Mouse (Mus musculus) liver, postnatal 0 days (tissue): Measurements from ENCODE around the gene Caskin1. TPM values are rescaled to one million over a fixed set of nuclear protein-coding genes. Genes with fewer than 3 reads are reported as not detected.

ENCODE experiments used
- ATAC-seq: fragments of 200-750 bp; cut with Nextera tagmentation; 2 replicates; pipeline ENCODE4 v1.8.0; 2017; ENCODE audit warnings: mild to moderate bottlenecking, moderate library complexity
- DNase-seq: peaks from one replicate; pipeline ENCODE4 v3.0.0-alpha.2; 2016
- H3K27ac ChIP-seq: fragments of 300-500 bp; sonication (generic); 2 replicates; pipeline ENCODE4 v1.5.1; 2014; ENCODE audit warnings: antibody characterized with exemption, moderate library complexity, mild to moderate bottlenecking, low read depth
- H3K27me3 ChIP-seq: fragments of 300-500 bp; sonication (generic); 2 replicates; pipeline ENCODE4 v1.6.1; 2014; ENCODE audit warnings: low read length, control low read depth, mixed read lengths; ENCODE audit not compliant: insufficient read depth
- H3K36me3 ChIP-seq: fragments of 300-500 bp; sonication (generic); replicated peaks from 2 replicates; pipeline ENCODE4 v1.6.1; 2014; ENCODE audit warnings: mild to moderate bottlenecking, control low read depth, low read length, moderate library complexity, mixed read lengths; ENCODE audit not compliant: insufficient read depth
- H3K4me1 ChIP-seq: fragments of 300-500 bp; sonication (generic); 2 replicates; pipeline ENCODE4 v1.6.1; 2014; ENCODE audit warnings: antibody characterized with exemption, mild to moderate bottlenecking, control low read depth; ENCODE audit not compliant: insufficient read depth
- H3K4me2 ChIP-seq: fragments of 300-500 bp; sonication (generic); 2 replicates; pipeline ENCODE4 v1.6.1; 2014; ENCODE audit warnings: low read depth, mild to moderate bottlenecking, low read length, moderate library complexity, mixed read lengths
- H3K4me3 ChIP-seq: fragments of 300-500 bp; sonication (generic); 2 replicates; pipeline ENCODE4 v1.5.1; 2014; ENCODE audit warnings: low read depth, low read length
- H3K9ac ChIP-seq: fragments of 300-500 bp; sonication (generic); replicated peaks from 2 replicates; pipeline ENCODE4 v1.6.1; 2014; ENCODE audit warnings: mild to moderate bottlenecking, moderate library complexity
- H3K9me3 ChIP-seq: fragments of 300-500 bp; sonication (generic); 2 replicates; pipeline ENCODE4 v1.6.1; 2016; ENCODE audit warnings: mild to moderate bottlenecking, control low read depth, low read length, mixed read lengths
- CTCF ChIP-seq: sonication (generic); IDR thresholded peaks from 2 replicates; pipeline ENCODE4 v1.5.1; 2016; ENCODE audit warnings: antibody characterized with exemption, low read depth
- EP300 ChIP-seq: IDR thresholded peaks from 2 replicates; pipeline ENCODE4 v1.6.1; 2016; ENCODE audit warnings: antibody characterized with exemption, low read depth, mild to moderate bottlenecking
- WGBS: fragments of 180-500 bp; shearing (Covaris S2); extraction: QIAGEN DNeasy Blood & Tissue Kit; methylation state at CpG from one replicate; pipeline ENCODE4 v1.1.7; 2014; ENCODE audit not compliant: insufficient replicate concordance; 5-methylcytosine and 5-hydroxymethylcytosine counted together
- polyA plus RNA-seq: library from polyadenylated mRNA; unstranded; fragments of >200 nt; fragmentation: Nextera tagmentation; extraction: Ambion mirVana; gene quantifications from 2 replicates; pipeline ENCODE4 v1.2.1, GENCODE M21; 2015

Gene Caskin1
- polyA plus RNA-seq, 1 experiment from 2014 or later: not detected

DNA sequence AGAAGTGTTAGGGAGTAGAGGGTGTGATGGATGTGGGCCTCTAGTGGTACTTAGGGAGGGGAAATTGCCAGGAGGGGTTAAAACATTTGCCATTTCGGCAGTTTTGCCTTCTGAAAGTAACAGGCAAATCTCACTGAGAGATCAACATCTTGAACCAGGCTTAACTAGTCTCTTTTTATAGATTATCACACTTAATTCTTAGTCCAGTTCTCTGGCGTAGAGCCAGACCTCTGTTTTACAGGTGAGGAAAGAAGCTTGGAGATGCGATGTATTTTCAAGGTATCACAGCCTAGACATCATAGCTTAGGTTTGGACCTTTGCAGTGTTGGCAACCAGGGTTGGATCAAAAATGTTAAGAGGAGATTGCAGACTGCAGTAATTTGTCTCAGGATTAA lies 62.6 kb downstream of the Caskin1 start:
- peak overlapping the region; percentile 82 for H3K4me3 ChIP-seq
- no peak for TF ChIP-seq CTCF
- TF ChIP-seq EP300: no peak
- no peak for DNase-seq
- H3K27me3 ChIP-seq: no peaks in the 10 kb centered on the region
- no peak for ATAC-seq
- no peak overlapping the region for H3K27ac ChIP-seq
- peak overlapping the region; percentile 81 for H3K9ac ChIP-seq
- H3K9me3 ChIP-seq: no peaks in the 10 kb centered on the region
- 62% methylated on average over 3 of the region's 3 CpGs for WGBS
- H3K36me3 ChIP-seq: no peaks in the 10 kb centered on the region
- peak overlapping the region; percentile 100 for H3K4me2 ChIP-seq
- peaks cover 18% of the 10 kb centered on the region for H3K4me1 ChIP-seq

DNA sequence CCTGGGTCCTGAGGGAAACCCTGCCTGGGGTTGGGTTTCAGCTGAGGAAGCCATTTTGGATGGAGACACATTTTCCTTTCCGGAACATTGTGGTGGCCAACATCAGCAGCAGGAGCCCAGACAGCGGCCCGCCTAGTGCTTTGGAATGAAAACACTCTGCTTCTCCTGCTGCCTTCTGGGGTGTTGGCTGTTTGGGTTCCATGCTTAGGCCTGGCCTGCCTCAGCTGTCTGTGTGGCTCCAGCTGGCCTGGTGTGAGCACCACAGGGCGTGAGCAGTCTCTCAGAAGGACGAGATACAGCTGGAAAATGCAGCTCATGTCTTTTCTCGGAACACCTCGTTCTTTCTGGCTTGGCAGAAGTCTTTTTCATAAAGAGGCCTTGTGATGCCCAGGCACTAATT lies 68.7 kb downstream of the Caskin1 start:
- peaks cover 3% of the 10 kb centered on the region; the same call in 1 of the 2 replicates for H3K4me1 ChIP-seq
- TF ChIP-seq CTCF: no peak
- no peak for ATAC-seq
- DNase-seq: no peak
- no peak overlapping the region for H3K4me3 ChIP-seq
- H3K27me3 ChIP-seq: no peaks in the 10 kb centered on the region
- no peak overlapping the region for H3K27ac ChIP-seq
- H3K36me3 ChIP-seq: no peaks in the 10 kb centered on the region
- H3K4me2 ChIP-seq: no peak overlapping the region
- no peak overlapping the region for H3K9ac ChIP-seq
- H3K9me3 ChIP-seq: no peaks in the 10 kb centered on the region
- WGBS: 85% methylated on average over 7 of the region's 7 CpGs

Other genes starting within 250 kb of the Caskin1 start
- 26.2 and 29.6 TPM in 2 replicates for gene Ccnf, start 237.1 kb upstream of the Caskin1 start, polyA plus RNA-seq
- not detected in 2 replicates for gene Abca17, start 137.5 kb upstream of the Caskin1 start, polyA plus RNA-seq
- 6.4 and 7.1 TPM in 2 replicates for gene Abca3, start 136.7 kb upstream of the Caskin1 start, polyA plus RNA-seq
- 67.4 and 69.9 TPM in 2 replicates for gene Rnps1, start 74.0 kb upstream of the Caskin1 start, polyA plus RNA-seq
- 162 and 193 TPM in 2 replicates for gene Eci1, start 62.0 kb upstream of the Caskin1 start, polyA plus RNA-seq
- gene Dnase1l2, start 45.5 kb upstream of the Caskin1 start, polyA plus RNA-seq: 0.22 and 0.35 TPM in 2 replicates
- 4.5 and 6.4 TPM in 2 replicates for gene E4f1, start 18.3 kb upstream of the Caskin1 start, polyA plus RNA-seq
- 35.6 and 40.9 TPM in 2 replicates for gene Pgp, start 18.2 kb upstream of the Caskin1 start, polyA plus RNA-seq
- not detected in 2 replicates for gene Bricd5, start 14.7 kb upstream of the Caskin1 start, polyA plus RNA-seq
- gene Mlst8, start 9.5 kb upstream of the Caskin1 start, polyA plus RNA-seq: 6.2 and 8.1 TPM in 2 replicates
- 14.1 and 17.2 TPM in 2 replicates for gene Traf7, start 39.3 kb downstream of the Caskin1 start, polyA plus RNA-seq
- gene Rab26, start 45.6 kb downstream of the Caskin1 start, polyA plus RNA-seq: 0.45 and 0.81 TPM in 2 replicates
- gene Pkd1, start 61.2 kb downstream of the Caskin1 start, polyA plus RNA-seq: 2.7 and 2.8 TPM in 2 replicates
- gene Tsc2, start 144.0 kb downstream of the Caskin1 start, polyA plus RNA-seq: 9.3 and 11.3 TPM in 2 replicates
- gene Nthl1, start 144.1 kb downstream of the Caskin1 start, polyA plus RNA-seq: 3.6 and 4.3 TPM in 2 replicates
- 12.5 and 13.3 TPM in 2 replicates for gene Slc9a3r2, start 161.7 kb downstream of the Caskin1 start, polyA plus RNA-seq
- not detected in 2 replicates for gene Npw, start 169.9 kb downstream of the Caskin1 start, polyA plus RNA-seq
- gene Zfp598, start 181.1 kb downstream of the Caskin1 start, polyA plus RNA-seq: 7.2 and 7.6 TPM in 2 replicates
- 0.11 TPM in 2 replicates for gene Syngr3, start 201.4 kb downstream of the Caskin1 start, polyA plus RNA-seq
- 46.5 and 50.7 TPM in 2 replicates for gene Gfer, start 207.6 kb downstream of the Caskin1 start, polyA plus RNA-seq
- 0.51 and 0.58 TPM in 2 replicates for gene Noxo1, start 207.6 kb downstream of the Caskin1 start, polyA plus RNA-seq
- gene Tbl3, start 219.1 kb downstream of the Caskin1 start, polyA plus RNA-seq: 18.1 and 21.5 TPM in 2 replicates
- not detected in 2 replicates for gene Rnf151, start 229.5 kb downstream of the Caskin1 start, polyA plus RNA-seq
- gene Rps2, start 229.5 kb downstream of the Caskin1 start, polyA plus RNA-seq: 819 and 856 TPM in 2 replicates
- gene Ndufb10, start 235.9 kb downstream of the Caskin1 start, polyA plus RNA-seq: 355 TPM in 2 replicates
- gene Rpl3l, start 239.2 kb downstream of the Caskin1 start, polyA plus RNA-seq: 0.14 and 1.4 TPM in 2 replicates
- 116 and 119 TPM in 2 replicates for gene Msrb1, start 248.0 kb downstream of the Caskin1 start, polyA plus RNA-seq